Mouse (Mus musculus) hindbrain, embryonic 11.5 days (tissue): Measurements from ENCODE around the gene Mmp24. TPM values are rescaled to one million over a fixed set of nuclear protein-coding genes. Genes with fewer than 3 reads are reported as not detected.
"Not testable (repeated sequence)": the region's sequence is repeated elsewhere in the genome, so short reads cannot be mapped to it uniquely, and the experiment has no call there.

Experiments used
- ATAC-seq: fragments of 200-750 bp; cut with Nextera tagmentation; 2 replicates; pipeline ENCODE4 v1.8.0; 2017; ENCODE audit warnings: mild to moderate bottlenecking, moderate TSS enrichment, moderate library complexity; ENCODE audit not compliant: low FRiP score
- DNase-seq: peaks from one replicate; pipeline ENCODE4 v3.0.0-alpha.2; 2015; ENCODE audit warnings: low spot score
- H3K27ac ChIP-seq: fragments of 300-500 bp; sonication (generic); 2 replicates; pipeline ENCODE4 v1.5.1; 2014; ENCODE audit warnings: mild to moderate bottlenecking, low read depth, low read length
- H3K27me3 ChIP-seq: fragments of 300-500 bp; sonication (generic); 2 replicates; pipeline ENCODE4 v1.6.1; 2014; ENCODE audit warnings: mild to moderate bottlenecking, low read length, moderate library complexity, mixed read lengths; ENCODE audit not compliant: control insufficient read depth, insufficient read depth
- H3K36me3 ChIP-seq: fragments of 300-500 bp; sonication (generic); 2 replicates; pipeline ENCODE4 v1.6.1; 2014; ENCODE audit warnings: mild to moderate bottlenecking, low read length, moderate library complexity, mixed read lengths; ENCODE audit not compliant: control insufficient read depth, insufficient read depth
- H3K4me1 ChIP-seq: fragments of 300-500 bp; sonication (generic); replicated peaks from 2 replicates; pipeline ENCODE4 v1.6.1; 2014; ENCODE audit warnings: low read length, mixed read lengths; ENCODE audit not compliant: control insufficient read depth, insufficient read depth
- H3K4me2 ChIP-seq: fragments of 300-500 bp; sonication (generic); replicated peaks from 2 replicates; pipeline ENCODE4 v1.6.1; 2014; ENCODE audit warnings: mild to moderate bottlenecking, low read depth, low read length
- H3K4me3 ChIP-seq: fragments of 300-500 bp; sonication (generic); 2 replicates; pipeline ENCODE4 v1.5.1; 2014; ENCODE audit warnings: low read depth, low read length
- H3K9ac ChIP-seq: fragments of 300-500 bp; sonication (generic); 2 replicates; pipeline ENCODE4 v1.6.1; 2014; ENCODE audit warnings: low read depth, low read length
- H3K9me3 ChIP-seq: fragments of 300-500 bp; sonication (generic); 2 replicates; pipeline ENCODE4 v1.6.1; 2016; ENCODE audit warnings: low read length; ENCODE audit not compliant: control insufficient read depth
- WGBS: fragments of 180-500 bp; shearing (Covaris S2); extraction: QIAGEN DNeasy Blood & Tissue Kit; methylation state at CpG from one replicate; pipeline ENCODE4 v1.1.7; 2014; 5-methylcytosine and 5-hydroxymethylcytosine counted together
- polyA plus RNA-seq: library from polyadenylated mRNA; unstranded; fragments of >200 nt; fragmentation: Nextera tagmentation; extraction: Ambion mirVana; gene quantifications from 2 replicates; pipeline ENCODE4 v1.2.1, GENCODE M21; 2014

Gene Mmp24
- polyA plus RNA-seq, 1 experiment from 2014 or later: 3.2 TPM

DNA sequence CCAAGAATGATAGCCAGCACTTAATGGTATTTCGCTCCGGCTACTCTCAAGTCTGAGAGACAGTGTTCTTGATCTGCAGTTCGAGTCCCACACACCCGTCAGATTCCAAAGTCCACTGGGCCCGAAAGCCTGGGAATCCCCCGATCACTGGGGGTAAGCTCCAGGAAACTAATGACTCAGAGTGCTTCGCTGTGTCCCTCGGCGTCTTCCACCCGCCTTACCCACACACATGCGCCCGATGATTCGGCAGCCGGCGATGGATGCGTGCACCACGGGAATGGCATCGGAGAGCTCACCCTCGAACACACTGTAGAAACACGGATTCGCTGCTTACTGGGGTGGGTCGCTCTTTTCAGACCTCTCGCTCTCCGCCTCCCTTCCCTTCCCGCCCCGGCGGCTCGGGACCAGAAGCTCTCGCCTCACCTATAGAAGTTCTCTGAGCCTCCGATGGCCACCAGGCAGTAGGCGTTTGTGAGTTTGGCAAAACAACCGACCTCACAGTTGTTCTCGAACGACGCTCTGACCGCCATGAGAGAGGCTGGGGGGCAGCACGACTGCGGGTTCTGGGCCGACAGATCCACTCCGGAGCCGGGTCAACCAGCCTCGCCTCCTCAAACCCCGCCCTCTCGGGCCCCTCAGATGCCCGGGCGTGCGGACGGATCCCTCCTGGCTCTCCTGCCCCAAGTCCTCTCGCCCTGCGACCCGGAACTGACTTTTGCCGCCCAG lies 50.9 kb downstream of the Mmp24 start:
- no peak for DNase-seq
- H3K4me1 ChIP-seq: peaks cover 3% of the 10 kb centered on the region
- H3K9ac ChIP-seq: peak overlapping the region; percentile 84
- H3K27ac ChIP-seq: peak overlapping the region; percentile 74
- peaks cover 6% of the 10 kb centered on the region for H3K36me3 ChIP-seq
- no peaks in the 10 kb centered on the region for H3K9me3 ChIP-seq
- peak; percentile 21 for ATAC-seq
- no peaks in the 10 kb centered on the region for H3K27me3 ChIP-seq
- WGBS: 2% methylated on average over 52 of the region's 52 CpGs
- peak overlapping the region; percentile 97 for H3K4me3 ChIP-seq
- peak overlapping the region; percentile 90 for H3K4me2 ChIP-seq

DNA sequence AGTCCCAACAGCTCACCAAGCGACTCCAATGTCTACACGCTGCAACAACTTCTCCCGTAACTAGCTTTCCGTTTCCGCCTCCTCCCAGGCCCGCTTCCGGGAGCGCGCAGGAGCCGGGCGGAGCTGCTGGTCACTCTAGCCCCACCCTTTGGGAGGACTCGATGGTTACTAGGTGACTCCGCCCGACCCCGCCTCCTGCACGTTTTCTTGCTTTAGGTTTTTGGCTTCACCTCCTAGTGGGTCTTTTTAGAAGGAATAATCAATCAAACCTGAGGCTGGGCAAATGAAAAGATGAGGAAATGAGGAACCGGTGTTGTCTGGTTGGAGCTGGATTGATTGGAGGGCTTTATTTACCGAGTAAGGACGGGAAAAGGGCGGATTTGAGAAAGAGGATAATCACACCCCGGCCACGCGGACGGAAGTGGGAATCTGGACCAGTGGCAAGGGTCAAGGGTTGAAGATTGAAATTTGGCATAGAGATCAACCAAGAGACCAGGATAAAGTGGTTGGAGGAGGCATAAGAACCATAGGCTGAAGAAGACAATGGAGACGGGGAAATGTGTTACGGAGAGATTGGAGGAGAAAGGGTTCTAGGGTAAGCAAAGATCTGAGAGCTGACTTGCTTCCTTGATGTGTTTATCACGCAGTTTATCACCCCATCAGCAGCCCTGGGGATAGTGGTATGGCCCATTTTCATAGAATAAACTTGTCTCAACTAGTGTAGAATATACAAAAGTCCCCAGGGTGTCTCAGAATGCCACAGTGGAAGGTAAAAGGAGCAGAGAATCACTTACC lies 51.7 kb downstream of the Mmp24 start, which contains the start of gene Eif6:
Eif6 (minus strand) TSS at position 296 of the 795 bp plus-strand sequence.
- ATAC-seq (peak; percentile 93), DNase-seq (peak; percentile 93)
- peak within 1 kb of the TSS; percentile 74 for H3K27ac ChIP-seq
- no peaks in the 10 kb centered on the region for H3K27me3 ChIP-seq
- peaks cover 3% of the 10 kb centered on the region for H3K4me1 ChIP-seq
- peak within 1 kb of the TSS; percentile 90 for H3K4me2 ChIP-seq
- no peaks in the 10 kb centered on the region for H3K9me3 ChIP-seq
- H3K36me3 ChIP-seq: peaks cover 4% of the 10 kb centered on the region; the same call in 1 of the 2 replicates
- 5% methylated on average over 27 of the region's 27 CpGs for WGBS
- peak within 1 kb of the TSS; percentile 84 for H3K9ac ChIP-seq
- H3K4me3 ChIP-seq: peak within 1 kb of the TSS; percentile 97

DNA sequence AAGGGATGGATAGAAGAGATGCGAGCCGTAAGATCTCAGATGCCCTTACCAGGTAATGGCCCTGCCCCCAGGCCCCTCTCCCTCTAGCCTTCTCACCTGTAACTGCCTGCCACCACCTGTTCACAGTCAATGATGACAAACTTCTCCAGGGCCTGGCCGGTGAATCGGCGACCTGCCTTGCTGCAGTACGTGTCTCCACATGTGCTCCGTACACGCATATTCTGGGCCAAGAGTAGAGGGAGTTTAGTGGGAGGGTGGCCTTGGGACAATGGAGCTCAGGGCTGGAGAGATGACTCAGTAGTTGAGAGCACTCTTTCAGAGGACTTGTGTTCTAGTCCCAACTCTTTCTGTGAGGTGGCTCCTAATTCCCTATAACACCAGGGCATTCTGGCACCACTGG lies 55.7 kb downstream of the Mmp24 start:
- ATAC-seq (no peak), DNase-seq (no peak)
- no peaks in the 10 kb centered on the region for H3K9me3 ChIP-seq
- no peak overlapping the region for H3K27ac ChIP-seq
- WGBS: 93% methylated on average over 8 of the region's 8 CpGs
- no peak overlapping the region for H3K4me2 ChIP-seq
- H3K36me3 ChIP-seq: no peaks in the 10 kb centered on the region
- H3K9ac ChIP-seq: no peak overlapping the region
- no peaks in the 10 kb centered on the region for H3K27me3 ChIP-seq
- H3K4me1 ChIP-seq: peaks cover 3% of the 10 kb centered on the region
- H3K4me3 ChIP-seq: no peak overlapping the region

DNA sequence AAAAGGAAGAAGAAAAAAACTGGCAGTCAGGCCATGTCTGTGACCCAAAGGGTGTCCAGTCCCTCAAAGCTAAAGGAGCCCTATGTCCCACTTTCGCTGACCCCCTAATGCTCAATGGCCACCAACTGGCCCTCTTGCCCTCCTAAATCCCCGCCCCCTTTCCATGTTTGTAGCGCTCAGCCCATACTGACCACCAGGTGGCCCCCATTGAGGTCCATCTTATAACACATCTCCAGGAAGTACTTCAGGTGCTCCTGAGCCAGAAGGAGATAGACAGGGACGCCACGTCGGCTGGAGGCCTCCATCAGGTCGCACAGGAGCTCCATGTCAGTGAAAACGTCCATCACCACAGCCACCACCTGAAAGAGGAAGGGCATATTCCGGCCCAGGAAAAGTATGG lies 56.2 kb downstream of the Mmp24 start:
- 65% methylated on average over 9 of the region's 9 CpGs for WGBS

DNA sequence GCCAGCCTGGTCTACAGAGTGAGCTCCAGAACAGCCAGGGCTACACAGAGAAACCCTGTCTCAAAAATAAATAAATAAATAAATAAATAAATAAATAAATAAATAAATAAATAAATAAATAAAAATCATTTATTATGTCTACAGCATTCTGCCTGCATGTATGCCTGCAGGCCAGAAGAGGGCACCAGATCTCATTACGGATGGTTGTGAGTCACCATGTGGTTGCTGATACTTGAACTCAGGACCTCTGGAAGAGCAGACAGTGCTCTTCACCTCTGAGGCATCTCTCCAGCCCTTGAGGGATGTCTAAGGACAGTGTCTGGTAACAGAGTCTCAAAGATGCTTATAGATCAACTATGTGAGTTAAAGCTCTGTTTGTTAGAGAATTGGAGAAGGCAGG lies 56.9 kb downstream of the Mmp24 start:
- H3K27ac ChIP-seq, H3K4me2 ChIP-seq, H3K4me3 ChIP-seq, ATAC-seq, H3K9me3 ChIP-seq, H3K4me1 ChIP-seq, H3K27me3 ChIP-seq, H3K9ac ChIP-seq, H3K36me3 ChIP-seq, DNase-seq: not testable (repeated sequence)
- 76% methylated on average over 1 of the region's 1 CpGs for WGBS

More for the DNA sequence above, 56.2 kb downstream of the Mmp24 start:
- no peak for ATAC-seq
- H3K36me3 ChIP-seq: no peaks in the 10 kb centered on the region
- H3K4me1 ChIP-seq: peaks cover 3% of the 10 kb centered on the region
- no peak overlapping the region for H3K27ac ChIP-seq
- peak; percentile 20 for DNase-seq
- H3K4me2 ChIP-seq: no peak overlapping the region
- H3K27me3 ChIP-seq: no peaks in the 10 kb centered on the region
- H3K4me3 ChIP-seq: no peak overlapping the region
- no peaks in the 10 kb centered on the region for H3K9me3 ChIP-seq
- H3K9ac ChIP-seq: no peak overlapping the region

DNA sequence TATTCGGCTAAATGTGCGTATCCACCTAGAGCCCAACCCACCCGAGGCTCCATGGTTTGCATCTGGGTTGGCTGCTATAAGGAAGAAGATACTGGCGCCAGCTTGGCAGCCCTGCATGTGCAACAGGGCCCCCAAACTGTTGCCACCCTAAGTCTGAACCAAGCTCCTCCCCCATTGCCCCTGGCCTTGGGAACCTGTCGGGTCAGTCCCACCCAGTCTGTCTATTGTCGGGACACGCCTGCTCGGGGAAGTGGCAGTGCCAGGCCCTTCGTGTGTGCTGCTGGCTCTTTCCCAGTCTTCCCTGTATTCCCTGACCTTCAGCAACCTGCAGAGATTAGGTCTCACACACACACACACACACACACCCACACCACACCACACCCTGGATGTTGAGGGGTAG lies 59.6 kb downstream of the Mmp24 start, which contains the start of gene Fam83c:
Fam83c (minus strand) TSS at position 123 of the 400 bp plus-strand sequence.
- no peak within 1 kb of the TSS for H3K4me2 ChIP-seq
- H3K4me1 ChIP-seq: no peaks in the 10 kb centered on the region
- H3K27ac ChIP-seq: no peak within 1 kb of the TSS
- no peaks in the 10 kb centered on the region for H3K36me3 ChIP-seq
- no peak within 1 kb of the TSS for H3K4me3 ChIP-seq
- DNase-seq: no peak
- H3K9ac ChIP-seq: no peak within 1 kb of the TSS
- no peaks in the 10 kb centered on the region for H3K27me3 ChIP-seq
- no peaks in the 10 kb centered on the region for H3K9me3 ChIP-seq
- 60% methylated on average over 9 of the region's 9 CpGs for WGBS
- no peak for ATAC-seq

DNA sequence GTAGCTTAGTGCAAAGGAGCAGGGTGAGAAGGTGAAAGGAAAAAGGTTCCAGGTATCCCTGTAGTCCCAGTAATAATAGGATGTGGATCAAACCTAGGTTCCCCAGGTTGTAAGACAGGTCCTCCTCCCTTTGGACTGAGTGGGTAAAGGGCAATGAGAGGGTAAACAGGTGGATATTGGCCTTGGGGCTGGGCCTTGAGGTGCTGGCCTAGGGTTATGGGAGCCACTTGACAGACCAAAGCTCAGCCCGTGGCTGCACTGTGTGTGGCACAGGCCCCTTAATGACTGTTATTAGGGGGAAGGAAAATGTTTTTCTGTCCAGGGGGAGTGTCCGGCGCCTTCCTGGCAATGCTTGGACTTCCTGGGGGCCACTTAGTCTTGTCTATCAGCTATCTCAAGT lies 62.8 kb downstream of the Mmp24 start:
- H3K4me2 ChIP-seq: no peak overlapping the region

DNA sequence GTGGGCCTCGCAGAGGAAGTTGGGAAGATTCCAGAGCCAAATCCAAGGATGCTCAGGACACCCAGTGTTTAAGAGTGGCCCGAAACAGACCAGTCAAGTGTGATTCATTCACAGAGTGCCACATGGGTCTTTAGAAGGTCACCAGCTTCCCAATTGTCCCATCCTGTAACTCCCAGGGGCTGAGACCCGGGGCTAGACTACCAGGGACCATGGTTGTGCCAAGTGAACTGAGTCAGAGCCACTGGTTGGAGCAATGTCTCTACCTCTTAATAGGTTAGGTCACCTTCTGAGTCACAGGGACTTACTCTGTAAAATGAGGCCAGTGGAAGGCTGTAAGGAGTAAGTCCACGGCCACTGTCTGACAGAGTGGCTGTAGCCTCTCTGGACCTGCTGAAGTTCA lies 63.8 kb downstream of the Mmp24 start:
- Histone ChIP-seq H3K36me3 (no peaks in the 10 kb centered on the region), H3K9me3 (no peaks in the 10 kb centered on the region), H3K4me2 (no peak overlapping the region), H3K27me3 (no peaks in the 10 kb centered on the region), H3K4me3 (no peak overlapping the region), H3K4me1 (no peaks in the 10 kb centered on the region), H3K27ac (no peak overlapping the region), H3K9ac (no peak overlapping the region)
- 71% methylated on average over 4 of the region's 4 CpGs for WGBS
- ATAC-seq (no peak), DNase-seq (no peak)

More for the DNA sequence above, 62.8 kb downstream of the Mmp24 start:
- Histone ChIP-seq H3K27ac (no peak overlapping the region), H3K4me1 (no peaks in the 10 kb centered on the region), H3K27me3 (no peaks in the 10 kb centered on the region), H3K4me3 (no peak overlapping the region), H3K36me3 (no peaks in the 10 kb centered on the region), H3K9ac (no peak overlapping the region), H3K9me3 (no peaks in the 10 kb centered on the region)
- no peak for DNase-seq
- no peak for ATAC-seq
- 81% methylated on average over 3 of the region's 3 CpGs for WGBS
